Mouse (Mus musculus) Muller cell, postnatal 12 days (primary cell): ENCODE measurements around the gene Col6a3.

Experiments used
- DNase-seq: peaks from one replicate; pipeline ENCODE4 v3.0.0-alpha.2; 2015; ENCODE audit errors: inconsistent ontology term

Gene Col6a3

DNA sequence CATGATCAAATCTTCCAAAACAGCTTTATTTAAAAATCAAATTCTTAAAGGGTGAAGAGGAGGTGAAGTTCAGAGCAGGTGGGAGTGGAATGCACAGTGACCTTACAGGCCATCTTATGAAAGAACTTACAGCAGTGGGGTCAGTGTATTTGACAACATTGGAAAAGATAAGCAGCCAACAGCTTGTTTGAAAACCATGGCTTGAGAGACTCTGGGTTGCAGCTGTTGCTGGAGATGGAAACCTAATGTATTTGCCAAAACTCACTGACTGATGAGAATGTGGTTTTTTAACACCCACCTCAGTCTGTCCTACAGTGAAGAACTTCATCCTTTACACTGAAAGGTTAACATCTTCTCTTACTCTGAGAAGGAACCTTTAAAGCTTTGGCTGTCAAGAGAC is 120.4 kb downstream of the Col6a3 start:
- no peak for DNase-seq

DNA sequence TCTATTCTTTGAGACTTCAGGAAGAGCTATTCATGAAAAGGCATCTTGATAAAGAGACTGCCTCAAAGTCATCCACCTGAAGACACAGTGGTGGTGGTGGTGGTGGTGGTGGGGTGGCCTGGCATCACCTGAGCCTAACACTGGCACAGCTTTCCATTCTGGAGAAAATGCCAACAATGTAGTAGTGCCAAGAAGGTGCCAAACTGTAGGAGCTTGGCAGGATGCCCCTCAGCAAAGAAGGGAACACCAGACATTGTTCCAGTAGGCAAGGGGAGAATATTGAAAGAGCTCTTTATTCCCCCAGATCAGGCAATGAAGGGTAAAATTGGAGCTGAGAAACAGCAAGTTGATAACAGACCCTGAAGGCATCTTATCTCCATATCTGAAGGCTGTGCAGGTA is 121.8 kb downstream of the Col6a3 start:
- no peak for DNase-seq

DNA sequence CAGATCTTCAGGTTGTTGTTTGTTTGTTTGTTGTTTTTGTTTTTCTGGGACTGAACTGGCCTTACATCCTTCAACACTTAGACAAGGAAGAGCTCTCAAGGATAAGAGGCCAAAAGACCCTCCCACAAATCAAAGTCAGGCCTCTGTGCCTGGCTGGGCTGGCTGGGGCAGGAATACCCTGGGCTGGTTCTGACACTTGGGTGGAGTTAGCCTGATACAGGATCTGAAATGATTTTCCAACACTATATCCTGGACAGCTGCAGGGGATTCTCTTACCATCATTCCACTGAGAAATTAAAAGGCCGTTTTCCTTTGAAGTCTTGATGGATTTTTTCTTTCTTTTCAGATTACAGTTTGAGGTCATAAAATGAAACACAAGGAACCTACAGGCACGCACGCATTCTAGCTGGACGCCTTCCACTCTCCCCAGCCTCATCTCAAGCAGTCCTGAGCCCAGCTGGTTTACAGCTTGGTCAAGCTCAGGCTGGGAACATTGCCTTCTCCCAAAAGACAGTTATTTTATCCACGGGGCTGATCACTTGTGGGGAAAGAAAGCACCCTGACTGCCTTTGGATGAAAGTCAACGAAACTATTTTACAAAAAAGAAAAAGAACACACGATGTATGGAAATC is 123.0 kb downstream of the Col6a3 start:
- DNase-seq: no peak

DNA sequence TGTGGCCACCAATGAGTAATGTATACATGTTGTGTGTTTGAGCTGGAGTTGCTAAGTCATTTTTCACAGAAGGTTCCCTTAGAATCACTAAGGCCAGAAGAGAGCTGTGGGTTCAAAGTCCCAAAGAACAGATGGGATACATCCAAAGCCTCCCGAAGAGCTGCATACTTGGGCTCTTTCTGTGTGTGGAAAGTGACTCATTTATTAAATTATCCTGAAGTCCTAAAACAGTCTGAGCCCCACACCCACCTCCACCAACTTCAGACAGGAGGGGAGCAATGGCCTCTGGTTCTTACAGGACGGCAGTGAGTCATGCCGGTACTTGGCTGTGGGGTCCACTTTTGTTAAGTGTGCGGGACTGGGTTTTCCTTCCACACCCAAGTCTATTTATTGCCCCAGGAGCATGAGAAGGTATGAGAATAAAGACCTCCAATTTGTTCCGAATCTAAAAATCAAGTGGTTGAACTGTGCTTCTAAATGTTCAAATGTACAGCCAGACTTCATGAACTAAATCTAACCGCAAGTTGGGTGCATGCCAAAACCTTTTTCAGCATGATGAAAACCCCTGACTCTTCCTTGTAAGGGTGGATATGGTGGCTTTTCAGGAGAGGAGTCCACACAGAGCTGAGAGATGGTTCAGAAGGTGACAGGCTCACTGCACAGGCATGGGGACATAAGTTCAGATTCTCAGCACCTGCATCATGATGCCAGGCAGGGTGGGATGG is 124.8 kb downstream of the Col6a3 start:
- DNase-seq: peak; percentile 49

DNA sequence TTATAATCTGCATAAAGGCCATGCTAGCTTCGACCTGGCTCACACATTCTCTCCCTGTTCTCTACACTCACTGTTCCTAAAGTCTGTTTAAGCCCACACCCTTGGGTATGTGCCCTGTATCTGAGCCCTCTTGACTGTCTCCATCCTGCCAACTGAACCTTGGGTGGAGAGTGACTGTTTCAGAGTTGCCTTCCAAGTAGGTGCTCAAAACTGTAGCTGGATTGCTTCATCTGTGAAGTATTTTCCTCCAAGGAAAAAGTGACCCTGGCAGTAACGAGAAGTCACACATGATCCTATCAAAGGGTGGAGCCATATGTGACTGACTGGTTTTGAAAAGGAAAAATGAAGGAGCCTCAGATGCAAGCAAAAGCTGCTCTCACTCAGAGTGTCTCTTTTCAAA is 127.5 kb downstream of the Col6a3 start:
- no peak for DNase-seq
